Mouse (Mus musculus): ENCODE measurements around the gene Rnasel.

- TF ChIP-seq CTCF (IDR thresholded peaks at IDR 0.05) (no peak), EP300 (IDR thresholded peaks at IDR 0.05) (no peak)
Observed at GRCm38 (mm10) chr1:153778205-153778604, 29.0 kb downstream of the Rnasel start.
